Mouse (Mus musculus) right cerebral cortex, postnatal 36 days (tissue): ENCODE results near the gene Tsc22d1.

Experiments
- DNase-seq, 2 experiments: peaks; one replicate each; pipeline ENCODE4 v3.0.0; 2022; ENCODE audit warnings: low spot score in 2 of 2, mixed read lengths in 1 of 2

The Tsc22d1 gene

DNA sequence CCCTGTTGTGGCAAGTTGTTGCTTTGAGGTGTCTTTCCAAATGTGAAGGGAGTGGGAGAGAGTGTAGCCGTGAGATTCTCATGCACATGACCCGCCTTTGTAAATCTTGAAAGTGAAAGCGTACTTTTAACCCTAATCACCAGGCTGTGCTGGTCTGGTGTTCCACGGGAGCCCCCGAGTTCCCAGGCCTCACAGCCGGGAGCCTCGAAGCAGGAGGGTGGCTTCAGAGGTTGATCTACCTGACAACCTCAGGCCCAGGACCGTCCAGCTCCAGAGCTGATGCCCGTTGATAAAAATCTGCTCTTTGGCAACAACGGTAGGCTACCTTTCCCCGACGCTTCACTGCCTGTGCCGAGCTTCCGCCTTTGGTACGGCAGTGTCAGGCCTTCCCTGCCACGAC is 72.8 kb downstream of the Tsc22d1 start:
- DNase-seq: no peak

DNA sequence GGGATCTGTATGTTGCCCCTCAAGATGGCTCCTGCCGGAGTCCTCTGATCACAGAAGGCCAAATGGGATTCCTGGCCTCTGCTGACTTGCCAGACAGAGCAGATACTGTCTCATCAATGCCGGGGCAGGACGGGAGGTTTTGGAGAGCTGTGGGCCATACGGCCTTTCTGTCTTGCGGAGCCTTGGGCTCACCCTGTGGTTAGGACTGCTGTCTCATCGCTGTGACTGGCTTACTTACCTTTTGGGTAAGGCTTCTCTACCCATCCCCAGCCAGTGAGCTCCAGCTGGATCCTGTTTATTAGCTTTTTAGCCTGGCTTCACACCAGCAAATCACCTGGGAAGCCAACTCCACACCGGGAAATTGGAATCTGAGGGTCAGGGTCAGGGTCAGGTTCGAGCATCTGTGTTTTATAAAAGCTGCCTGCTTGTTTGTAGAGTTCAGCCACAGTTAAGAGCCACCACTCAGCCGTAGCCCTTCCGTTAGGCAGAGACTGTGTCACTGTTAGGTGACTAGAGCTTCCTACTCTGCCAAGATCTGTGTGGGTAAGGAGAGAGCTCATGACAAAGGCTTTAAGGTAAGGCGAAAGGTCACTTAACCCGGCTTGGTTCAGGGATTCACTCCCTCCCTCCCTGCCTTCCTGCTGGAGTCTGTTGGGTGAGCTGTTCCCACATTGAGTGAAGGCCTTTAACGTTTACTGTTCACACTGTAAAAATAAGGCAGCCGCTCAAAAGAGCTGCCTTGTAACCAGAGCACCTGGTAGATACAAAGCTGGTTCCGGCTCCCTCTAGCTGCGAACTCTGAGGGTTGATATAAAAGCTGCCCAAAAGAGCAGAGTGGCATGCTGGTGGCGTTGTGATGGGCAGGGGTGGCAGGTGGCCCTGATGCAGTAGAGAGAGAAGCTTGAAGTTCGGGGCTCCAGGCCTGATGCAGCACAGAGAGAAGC is 73.6 kb downstream of the Tsc22d1 start:
- no peak for DNase-seq

GRCm38 (mm10) chr14:76489128-76489527 is 74.4 kb downstream of the Tsc22d1 start:
- DNase-seq: no peak

DNA sequence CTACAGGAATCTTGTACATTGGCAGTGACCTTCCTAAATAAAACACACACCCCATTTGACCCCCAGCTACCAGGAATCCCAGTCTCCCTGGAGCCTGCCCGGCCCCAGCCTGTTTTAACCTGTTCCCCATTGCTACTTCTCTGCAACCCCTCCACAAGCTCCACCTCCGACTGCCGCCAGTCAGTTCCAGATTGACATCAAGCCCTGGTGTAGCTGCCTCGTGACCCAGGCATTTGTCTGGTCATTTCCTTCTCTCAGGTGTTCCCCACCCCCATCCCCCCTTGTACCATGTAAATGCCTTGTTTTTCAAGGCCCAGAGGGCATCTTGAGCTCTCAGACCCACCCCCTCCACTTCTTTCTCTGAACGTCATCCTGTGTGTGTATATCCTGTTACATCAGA is 80.3 kb downstream of the Tsc22d1 start:
- DNase-seq: no peak

- DNase-seq: no peak
Observed at GRCm38 (mm10) chr14:76497187-76497586, 82.4 kb downstream of the Tsc22d1 start.

DNA sequence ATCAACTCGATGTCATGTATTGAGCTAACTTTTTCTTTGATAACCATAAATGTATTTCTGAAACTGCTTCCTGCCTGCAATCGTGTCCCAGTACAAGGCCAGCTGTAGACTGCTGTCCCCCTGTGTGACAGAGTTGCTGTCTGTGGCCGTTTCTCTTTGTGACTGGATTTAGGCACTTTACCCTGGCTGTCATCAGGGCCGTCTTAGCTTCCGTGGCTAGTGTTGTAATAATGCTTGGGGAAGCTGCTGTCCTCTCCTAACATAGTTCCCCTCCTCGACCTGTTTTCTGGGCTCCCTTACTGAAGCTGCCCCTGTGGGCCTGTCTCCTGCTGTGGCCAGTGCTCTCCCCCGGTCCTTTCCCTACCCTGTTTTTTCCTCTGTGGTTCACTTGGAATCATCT is 83.4 kb downstream of the Tsc22d1 start:
- DNase-seq: no peak

GRCm38 (mm10) chr14:76499492-76499891 is 84.7 kb downstream of the Tsc22d1 start:
- no peak for DNase-seq

DNA sequence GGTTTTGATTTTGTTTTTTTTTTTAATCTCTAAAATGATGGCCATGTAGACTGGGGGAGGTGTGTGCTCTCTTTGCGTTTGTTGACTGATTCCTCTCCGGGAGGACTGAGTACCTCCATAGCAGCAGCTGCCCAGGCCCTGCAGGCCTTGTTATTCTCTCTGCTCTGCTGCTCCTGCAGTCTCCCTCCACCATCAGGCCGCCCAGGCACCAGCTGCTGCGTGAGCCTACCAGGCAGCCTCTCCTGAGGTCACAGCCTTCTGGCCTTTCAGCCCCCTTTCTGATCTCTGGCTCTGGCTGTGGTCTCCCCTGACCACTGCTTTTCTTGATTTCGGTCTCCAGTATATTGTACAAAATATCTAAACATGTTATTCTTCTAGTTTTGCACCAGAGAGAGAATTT is 85.3 kb downstream of the Tsc22d1 start:
- no peak for DNase-seq

DNA sequence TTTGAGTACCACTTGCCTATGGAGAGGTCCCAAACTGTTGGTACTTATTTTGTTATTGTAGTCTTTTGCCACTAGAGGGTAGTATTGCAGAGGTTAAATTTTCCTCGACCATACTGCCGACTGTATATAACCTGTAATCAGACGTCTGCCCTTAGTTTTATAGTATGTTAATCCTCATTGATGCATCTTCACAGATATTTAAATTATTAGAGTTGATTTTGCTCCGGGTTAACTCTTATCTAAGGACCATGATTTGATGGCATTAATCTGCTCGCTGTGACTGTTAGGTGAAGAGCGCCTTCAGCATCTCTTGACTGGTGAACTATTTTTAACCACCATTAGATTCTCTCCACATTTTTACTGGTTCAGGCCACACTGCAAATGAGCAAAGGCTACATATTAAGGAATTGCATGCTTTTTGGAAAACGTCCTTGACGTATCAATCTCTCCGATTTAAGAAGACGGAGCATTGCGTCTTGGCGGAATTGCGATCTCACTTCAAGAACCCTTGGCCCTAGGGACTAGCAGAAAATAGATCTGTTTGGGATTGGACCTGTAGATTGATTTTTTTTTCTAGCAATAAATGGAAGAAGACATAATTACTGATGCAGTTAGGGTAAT is 88.6 kb downstream of the Tsc22d1 start:
- no peak for DNase-seq

DNA sequence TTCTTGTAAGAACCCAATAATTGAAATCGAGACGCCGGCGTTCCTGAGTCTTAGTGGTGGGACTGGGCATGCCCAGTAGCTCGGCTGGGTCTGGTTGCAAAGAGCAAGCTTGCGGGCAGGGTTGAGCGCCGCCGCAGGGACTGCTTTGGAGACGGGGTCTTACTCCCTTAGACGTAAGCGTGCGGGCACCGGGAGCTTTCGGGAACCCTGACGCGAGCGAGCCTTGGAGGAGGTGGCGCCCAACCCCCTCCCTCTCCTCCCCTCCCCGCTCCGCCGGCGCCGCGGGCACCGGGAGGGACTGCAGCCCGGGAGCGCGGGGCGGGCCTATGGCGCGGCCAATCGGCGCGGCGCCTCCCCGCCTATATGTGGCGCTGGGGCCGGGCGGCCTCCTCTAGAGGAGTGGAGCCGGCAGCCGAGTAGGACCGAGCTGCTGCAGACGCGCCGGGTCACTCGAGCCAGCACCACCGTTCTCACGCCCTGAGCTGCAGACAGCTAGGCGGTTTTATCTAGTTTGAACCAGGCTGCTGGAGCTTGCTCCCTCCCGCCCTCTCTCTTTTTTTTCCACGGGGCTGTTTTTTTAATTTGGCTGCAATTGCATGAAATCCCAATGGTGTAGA is 89.5 kb downstream of the Tsc22d1 start:
- peak; percentile 91 to 92 for DNase-seq

DNA sequence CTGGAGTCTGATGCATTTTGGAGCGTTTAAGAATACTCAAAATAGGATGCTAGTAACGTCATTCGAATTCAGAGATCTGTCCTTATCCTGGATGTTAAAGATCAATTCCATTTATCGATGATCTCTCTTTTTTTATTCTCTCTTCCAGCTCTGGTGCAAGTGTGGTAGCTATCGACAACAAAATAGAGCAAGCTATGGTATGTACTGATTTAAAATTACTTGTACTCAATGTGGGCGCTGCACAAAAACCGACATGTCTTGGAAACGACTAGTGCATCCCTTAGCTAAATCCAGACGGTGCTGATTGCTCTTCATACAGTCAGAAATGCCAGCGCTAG is 90.3 kb downstream of the Tsc22d1 start:
- no peak for DNase-seq

- peak; percentile 78 to 81 for DNase-seq
Observed at GRCm38 (mm10) chr14:76505439-76506220, 90.9 kb downstream of the Tsc22d1 start.

DNA sequence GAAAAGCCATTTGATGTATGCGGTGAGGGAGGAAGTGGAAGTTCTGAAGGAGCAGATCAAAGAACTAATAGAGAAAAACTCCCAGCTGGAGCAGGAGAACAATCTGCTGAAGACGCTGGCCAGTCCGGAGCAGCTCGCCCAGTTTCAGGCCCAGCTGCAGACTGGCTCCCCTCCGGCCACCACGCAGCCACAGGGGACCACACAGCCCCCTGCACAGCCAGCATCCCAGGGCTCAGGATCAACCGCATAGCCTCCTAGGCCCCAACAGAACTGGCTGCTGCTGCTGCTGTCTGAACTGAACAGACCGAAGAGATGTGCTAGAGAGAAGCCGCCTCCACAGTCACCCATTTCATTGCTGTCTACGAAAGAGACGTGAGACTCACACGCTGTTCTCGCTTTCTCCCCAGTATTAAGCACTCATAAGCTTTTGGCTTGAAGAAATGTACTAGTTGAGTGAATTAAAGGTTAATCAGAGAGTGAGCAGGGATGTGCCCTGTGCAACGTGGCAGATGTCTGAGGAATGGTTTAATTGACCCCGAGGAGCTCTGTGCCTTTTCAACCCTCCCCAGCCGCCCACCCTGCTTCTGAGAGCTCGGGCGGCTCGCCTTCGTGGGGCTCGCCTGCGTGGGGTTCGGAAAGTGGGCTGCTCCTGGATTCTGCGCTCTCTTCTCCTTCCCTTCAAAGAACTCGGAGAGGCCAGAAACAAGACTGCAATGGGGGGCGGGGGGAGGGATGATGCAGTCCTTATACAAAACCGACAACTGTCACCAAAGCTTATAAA is 91.9 kb downstream of the Tsc22d1 start:
- no peak for DNase-seq

- no peak for DNase-seq
Observed at GRCm38 (mm10) chr14:76507357-76507756, 92.6 kb downstream of the Tsc22d1 start.

DNA sequence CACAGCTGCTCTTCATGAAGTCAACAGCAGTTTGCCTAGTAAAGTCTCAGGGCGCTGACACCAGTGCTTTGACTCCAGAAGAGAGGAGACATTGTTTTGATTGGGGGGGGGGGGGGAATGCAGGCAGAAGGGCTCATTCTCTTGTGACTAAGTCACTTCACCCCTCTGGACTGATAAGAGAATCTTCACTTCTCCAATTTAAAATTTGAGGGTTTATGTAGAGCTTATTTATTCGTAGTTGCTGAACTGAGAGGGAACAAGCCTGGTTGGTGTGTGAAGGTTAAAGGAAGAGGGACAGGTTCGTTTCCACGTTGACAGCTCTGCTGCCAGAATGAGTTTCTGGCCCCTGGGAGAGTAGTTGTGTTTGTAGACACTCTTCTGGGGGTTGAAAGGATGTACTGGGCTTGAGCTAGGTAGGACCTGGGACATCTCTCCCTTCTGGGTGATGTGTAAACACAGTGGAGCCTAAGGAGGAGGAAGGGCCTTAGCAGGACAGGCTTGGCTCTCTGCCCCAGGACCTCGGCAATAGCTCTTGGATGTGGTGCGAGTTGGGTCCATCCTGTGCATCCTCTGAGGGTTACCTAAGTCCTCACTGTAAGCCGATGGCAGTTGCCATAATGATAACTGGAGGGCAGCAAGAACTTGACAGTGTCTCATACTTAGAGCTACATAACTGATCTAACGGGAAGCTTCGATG is 93.2 kb downstream of the Tsc22d1 start:
- DNase-seq: no peak

- no peak for DNase-seq
Observed at GRCm38 (mm10) chr14:76508701-76509100, 93.9 kb downstream of the Tsc22d1 start.

- DNase-seq: no peak
Observed at GRCm38 (mm10) chr14:76511971-76512370, 97.2 kb downstream of the Tsc22d1 start.

DNA sequence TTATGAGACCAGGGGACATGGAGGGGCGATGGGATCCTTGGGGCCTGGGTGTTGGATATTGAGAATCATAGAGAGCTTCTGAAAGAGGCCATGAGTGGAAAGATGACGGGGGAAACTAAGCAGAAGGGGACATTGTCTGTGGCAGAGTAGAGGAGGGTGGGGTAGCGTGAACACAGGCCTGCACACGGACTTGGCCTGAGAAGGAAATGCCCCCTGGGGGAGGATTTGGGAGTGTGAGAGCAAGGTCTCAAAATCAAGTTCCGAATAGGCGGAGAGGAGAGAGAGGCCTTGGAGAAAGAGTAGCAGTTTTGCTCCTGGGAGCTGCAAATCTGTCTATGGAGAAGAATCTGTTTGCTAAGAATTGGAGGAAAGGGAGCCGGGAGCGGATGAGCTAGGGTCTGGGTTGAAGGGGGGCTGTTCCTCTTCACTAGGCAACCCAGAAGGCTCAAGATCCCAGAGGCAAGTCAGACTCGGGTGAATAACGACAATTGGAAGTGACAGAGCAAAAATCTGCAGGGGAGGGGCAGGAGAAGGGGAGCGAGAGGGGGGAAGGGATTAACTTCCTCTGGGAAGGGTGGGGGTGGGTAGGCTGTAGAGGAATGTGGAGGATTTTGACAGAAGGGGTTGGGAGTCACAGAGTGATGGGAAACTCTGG is 98.8 kb downstream of the Tsc22d1 start:
- no peak for DNase-seq

DNA sequence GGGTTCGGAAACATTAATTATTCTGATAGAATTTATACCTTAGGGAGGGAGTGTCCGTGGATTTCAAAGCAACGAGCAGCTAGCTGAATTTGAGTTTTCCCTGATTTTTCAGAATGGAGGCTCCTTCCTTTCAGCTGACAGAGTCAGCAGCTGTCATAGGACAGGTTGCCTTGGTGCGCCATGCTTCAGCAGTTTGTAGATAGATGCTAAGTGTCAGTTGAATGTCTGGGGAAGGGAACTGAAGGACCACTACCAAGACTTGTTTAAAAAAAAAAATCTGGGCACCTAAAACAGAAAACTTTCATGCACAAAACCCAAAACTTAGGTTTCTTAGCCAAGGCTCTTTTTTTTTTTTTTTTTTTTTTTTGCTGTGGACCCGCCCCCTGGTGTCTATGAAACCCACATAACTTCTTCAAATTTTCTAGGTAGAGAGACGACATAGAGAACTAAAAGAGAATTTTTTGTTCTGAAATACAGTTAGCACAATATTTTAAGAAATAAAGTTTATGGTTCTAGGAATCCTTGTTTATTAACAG is 99.4 kb downstream of the Tsc22d1 start:
- no peak for DNase-seq

DNA sequence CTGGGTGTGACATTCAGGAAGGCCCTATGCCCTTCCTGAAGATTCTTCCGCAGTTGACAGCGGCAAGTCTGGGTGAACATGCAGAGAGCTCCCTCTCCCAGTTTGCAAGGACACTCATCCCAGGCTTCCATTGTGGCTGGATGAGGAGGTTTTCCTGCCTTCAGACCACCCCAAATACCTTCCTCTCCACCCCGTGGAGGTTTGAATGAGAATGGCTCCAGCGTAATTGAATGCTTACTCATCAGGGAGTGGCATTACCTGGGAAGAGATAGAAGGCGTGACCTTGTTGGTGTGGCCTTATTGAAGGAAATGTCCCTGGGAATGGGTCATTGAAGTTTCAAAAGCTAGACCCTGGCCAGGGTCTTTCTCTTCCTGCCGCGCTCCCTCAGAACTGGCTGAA is 100.9 kb downstream of the Tsc22d1 start:
- DNase-seq: no peak
